Mouse (Mus musculus) neural tube, embryonic 11.5 days (tissue): ENCODE data around the gene Sec14l4. TPM values are rescaled to one million over a fixed set of nuclear protein-coding genes. Genes with fewer than 3 reads are reported as not detected.
"Not testable (repeated sequence)": the region's sequence is repeated elsewhere in the genome, so short reads cannot be mapped to it uniquely, and the experiment has no call there.

Experiments used
- ATAC-seq: fragments of 200-750 bp; cut with Nextera tagmentation; 2 replicates; pipeline ENCODE4 v1.8.0; 2017; ENCODE audit warnings: moderate number of reproducible peaks, mild to moderate bottlenecking, moderate TSS enrichment, moderate library complexity; ENCODE audit not compliant: insufficient read depth, low FRiP score, low TSS enrichment
- DNase-seq: peaks from one replicate; pipeline ENCODE4 v3.0.0-alpha.2; 2015; ENCODE audit warnings: low spot score
- H3K27ac ChIP-seq: fragments of 300-500 bp; sonication (generic); 2 replicates; pipeline ENCODE4 v1.5.1; 2014; ENCODE audit warnings: low read depth, mild to moderate bottlenecking, low read length
- H3K27me3 ChIP-seq: fragments of 300-500 bp; sonication (generic); 2 replicates; pipeline ENCODE4 v1.6.1; 2014; ENCODE audit warnings: mild to moderate bottlenecking, low read length, mixed read lengths; ENCODE audit not compliant: control insufficient read depth, insufficient read depth
- H3K36me3 ChIP-seq: fragments of 300-500 bp; sonication (generic); 2 replicates; pipeline ENCODE4 v1.6.1; 2014; ENCODE audit warnings: mild to moderate bottlenecking, low read length, moderate library complexity, mixed read lengths; ENCODE audit not compliant: control insufficient read depth, insufficient read depth
- H3K4me1 ChIP-seq: fragments of 300-500 bp; sonication (generic); 2 replicates; pipeline ENCODE4 v1.6.1; 2014; ENCODE audit warnings: low read length, mixed read lengths; ENCODE audit not compliant: control insufficient read depth, insufficient read depth
- H3K4me2 ChIP-seq: fragments of 300-500 bp; sonication (generic); 2 replicates; pipeline ENCODE4 v1.6.1; 2014; ENCODE audit warnings: low read depth, mild to moderate bottlenecking, moderate library complexity
- H3K4me3 ChIP-seq: fragments of 300-500 bp; sonication (generic); 2 replicates; pipeline ENCODE4 v1.5.1; 2014; ENCODE audit warnings: low read depth, low read length
- H3K9ac ChIP-seq: fragments of 300-500 bp; sonication (generic); 2 replicates; pipeline ENCODE4 v1.6.1; 2014; ENCODE audit warnings: mild to moderate bottlenecking, low read length
- H3K9me3 ChIP-seq: fragments of 300-500 bp; sonication (generic); 2 replicates; pipeline ENCODE4 v1.6.1; 2016; ENCODE audit warnings: low read length; ENCODE audit not compliant: control insufficient read depth
- WGBS: fragments of 180-500 bp; shearing (Covaris S2); extraction: QIAGEN DNeasy Blood & Tissue Kit; methylation state at CpG from one replicate; pipeline ENCODE4 v1.1.7; 2014; 5-methylcytosine and 5-hydroxymethylcytosine counted together
- polyA plus RNA-seq: library from polyadenylated mRNA; unstranded; fragments of >200 nt; fragmentation: Nextera tagmentation; extraction: Ambion mirVana; gene quantifications from 2 replicates; pipeline ENCODE4 v1.2.1, GENCODE M21; 2014

Gene Sec14l4
- polyA plus RNA-seq, 1 experiment from 2014 or later: not detected

- H3K27me3 ChIP-seq, H3K4me1 ChIP-seq, DNase-seq, H3K4me2 ChIP-seq, ATAC-seq, H3K9ac ChIP-seq, H3K36me3 ChIP-seq, H3K27ac ChIP-seq, H3K4me3 ChIP-seq, H3K9me3 ChIP-seq: not testable (repeated sequence)
- WGBS: 90% methylated on average over 14 of the region's 14 CpGs
These were observed 15.5 kb upstream of the Sec14l4 start for GRCm38 (mm10) chr11:4015796-4016195.

DNA sequence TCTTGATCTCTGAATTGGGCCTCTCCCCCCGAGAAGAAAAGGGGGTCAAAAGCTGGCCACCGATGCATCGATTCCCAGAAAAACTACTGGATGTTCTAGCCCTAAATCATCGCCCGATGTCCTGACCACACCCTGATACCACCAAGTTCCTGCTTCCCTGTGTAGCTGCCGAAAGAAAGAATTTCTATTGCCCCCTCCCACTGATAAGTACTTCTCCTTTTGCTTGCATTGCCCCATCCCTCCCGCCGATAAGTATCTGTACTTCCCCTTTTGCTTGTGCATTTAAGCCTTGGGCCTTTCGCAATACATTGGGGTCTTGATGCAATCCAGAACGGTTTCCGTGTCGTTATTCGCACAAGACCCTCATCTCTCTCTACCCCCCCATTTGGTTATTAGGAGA lies 9.2 kb upstream of the Sec14l4 start:
- not testable (repeated sequence) for H3K27ac ChIP-seq, H3K36me3 ChIP-seq, H3K4me3 ChIP-seq, ATAC-seq, H3K27me3 ChIP-seq, H3K9ac ChIP-seq, H3K9me3 ChIP-seq, DNase-seq, H3K4me1 ChIP-seq, H3K4me2 ChIP-seq
- 94% methylated on average over 13 of the region's 13 CpGs for WGBS

DNA sequence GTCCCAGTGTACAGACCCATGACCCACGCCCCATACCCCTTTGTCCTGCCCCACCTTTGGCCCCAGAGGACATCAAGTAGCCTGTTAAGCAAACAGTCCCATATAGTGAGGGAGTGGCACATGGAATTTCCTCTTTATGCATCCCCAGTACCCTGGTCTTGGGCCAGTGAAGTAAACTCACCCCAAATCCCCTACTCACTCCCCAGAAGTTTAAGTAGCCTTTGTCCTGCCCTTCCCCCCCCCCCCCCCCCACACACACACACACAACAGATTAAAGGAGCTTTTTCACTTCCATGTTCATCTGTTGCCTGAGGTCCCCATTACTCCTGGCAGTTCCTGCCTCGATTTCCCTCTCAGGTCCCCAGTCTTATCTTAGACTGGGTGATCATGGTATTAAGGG lies 7.9 kb upstream of the Sec14l4 start:
- H3K4me3 ChIP-seq: no peak overlapping the region
- 75% methylated on average over 2 of the region's 2 CpGs for WGBS
- no peaks in the 10 kb centered on the region for H3K9me3 ChIP-seq
- H3K27me3 ChIP-seq: no peaks in the 10 kb centered on the region
- no peaks in the 10 kb centered on the region for H3K4me1 ChIP-seq
- H3K27ac ChIP-seq: no peak overlapping the region
- no peak overlapping the region for H3K9ac ChIP-seq
- no peak overlapping the region for H3K4me2 ChIP-seq
- ATAC-seq: no peak
- DNase-seq: no peak
- no peaks in the 10 kb centered on the region for H3K36me3 ChIP-seq

DNA sequence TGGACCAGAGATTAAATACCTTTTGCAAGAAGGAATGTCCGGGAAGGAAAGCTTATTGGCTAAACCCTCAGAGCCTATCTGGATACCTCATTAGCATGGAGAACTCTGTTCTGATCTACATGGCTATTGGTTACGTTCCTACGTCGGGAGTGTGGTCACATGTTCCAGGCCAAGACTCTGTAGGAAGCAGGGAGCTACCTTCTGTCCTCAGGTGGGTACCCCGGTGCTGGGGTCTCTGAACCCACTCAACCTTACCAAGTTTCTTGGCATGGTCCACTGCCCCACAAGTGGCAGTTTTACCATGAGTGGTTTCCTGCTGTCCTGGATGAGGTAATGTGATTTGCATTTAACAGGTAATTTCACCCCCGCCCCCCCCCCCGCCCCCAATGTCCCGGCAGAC lies 4.2 kb upstream of the Sec14l4 start:
- Histone ChIP-seq H3K9me3 (no peaks in the 10 kb centered on the region), H3K4me2 (no peak overlapping the region), H3K27ac (no peak overlapping the region), H3K4me3 (no peak overlapping the region), H3K36me3 (no peaks in the 10 kb centered on the region), H3K27me3 (no peaks in the 10 kb centered on the region), H3K9ac (no peak overlapping the region), H3K4me1 (no peaks in the 10 kb centered on the region)
- DNase-seq (no peak), ATAC-seq (no peak)
- 82% methylated on average over 8 of the region's 8 CpGs for WGBS

GRCm38 (mm10) chr11:4027561-4028334 lies 3.5 kb upstream of the Sec14l4 start:
- ATAC-seq: no peak
- no peaks in the 10 kb centered on the region for H3K4me1 ChIP-seq
- 78% methylated on average over 9 of the region's 9 CpGs for WGBS
- DNase-seq: no peak
- H3K9ac ChIP-seq: no peak overlapping the region
- no peaks in the 10 kb centered on the region for H3K9me3 ChIP-seq
- no peak overlapping the region for H3K4me3 ChIP-seq
- no peak overlapping the region for H3K4me2 ChIP-seq
- H3K36me3 ChIP-seq: no peaks in the 10 kb centered on the region
- no peak overlapping the region for H3K27ac ChIP-seq
- H3K27me3 ChIP-seq: no peaks in the 10 kb centered on the region

DNA sequence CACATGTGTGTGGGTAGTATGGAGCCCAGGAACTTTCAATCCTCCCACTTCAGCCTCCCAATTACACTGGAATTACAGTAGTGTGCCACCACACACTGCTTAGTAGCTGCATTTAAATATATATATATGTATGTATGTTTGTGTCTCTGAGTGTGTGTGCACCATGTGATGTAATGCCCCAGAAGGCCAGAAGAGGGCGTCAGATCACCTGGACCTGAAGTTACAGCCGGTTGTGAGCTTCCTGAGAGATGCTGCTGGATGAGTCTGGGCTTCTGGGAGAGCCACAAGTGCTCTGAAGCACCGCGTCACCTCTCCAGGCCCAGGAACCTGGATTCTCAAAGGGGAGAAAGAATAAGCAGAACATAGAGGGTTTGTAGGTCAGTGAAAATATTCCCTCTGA lies 1.9 kb upstream of the Sec14l4 start:
- Histone ChIP-seq H3K9ac (no peak overlapping the region), H3K9me3 (no peaks in the 10 kb centered on the region), H3K27ac (no peak overlapping the region), H3K4me1 (no peaks in the 10 kb centered on the region), H3K27me3 (no peaks in the 10 kb centered on the region), H3K36me3 (no peaks in the 10 kb centered on the region), H3K4me2 (no peak overlapping the region), H3K4me3 (no peak overlapping the region)
- DNase-seq (no peak), ATAC-seq (no peak)
- WGBS: 76% methylated on average over 4 of the region's 4 CpGs

- Histone ChIP-seq H3K4me2 (no peak overlapping the region), H3K27me3 (no peaks in the 10 kb centered on the region), H3K36me3 (no peaks in the 10 kb centered on the region), H3K4me1 (no peaks in the 10 kb centered on the region), H3K4me3 (no peak overlapping the region), H3K9ac (no peak overlapping the region), H3K27ac (no peak overlapping the region), H3K9me3 (no peaks in the 10 kb centered on the region)
- ATAC-seq (no peak), DNase-seq (no peak)
- 44% methylated on average over 12 of the region's 12 CpGs for WGBS
These were observed 699 bp downstream of the Sec14l4 start for GRCm38 (mm10) chr11:4031961-4032360.

DNA sequence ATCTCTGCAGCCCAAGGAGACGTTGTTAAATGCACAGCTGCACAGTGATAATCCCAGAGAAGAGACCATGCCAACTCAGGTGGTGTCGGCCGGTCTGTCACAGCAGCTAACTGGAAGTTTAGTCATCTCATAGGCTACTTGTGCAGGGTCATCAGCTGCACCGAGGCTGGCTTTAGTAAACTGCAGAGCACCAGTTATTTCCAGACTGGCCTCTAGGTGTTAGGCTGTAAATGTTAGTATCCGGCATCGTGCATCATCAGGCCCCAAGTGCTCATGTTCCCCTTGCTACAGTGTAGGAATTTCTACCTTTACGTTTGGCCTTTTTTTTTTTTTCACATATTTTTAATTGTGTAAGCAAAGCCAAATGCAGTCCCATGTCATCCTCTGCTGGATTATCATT lies 2.2 kb downstream of the Sec14l4 start:
- no peak overlapping the region for H3K27ac ChIP-seq
- no peak overlapping the region for H3K4me2 ChIP-seq
- no peak overlapping the region for H3K9ac ChIP-seq
- no peak overlapping the region for H3K4me3 ChIP-seq
- ATAC-seq (no peak), DNase-seq (no peak)
- WGBS: 72% methylated on average over 7 of the region's 7 CpGs
- no peaks in the 10 kb centered on the region for H3K27me3 ChIP-seq
- H3K36me3 ChIP-seq: no peaks in the 10 kb centered on the region
- H3K4me1 ChIP-seq: no peaks in the 10 kb centered on the region
- no peaks in the 10 kb centered on the region for H3K9me3 ChIP-seq

- ATAC-seq (no peak), DNase-seq (no peak)
- Histone ChIP-seq H3K4me2 (no peak overlapping the region), H3K4me1 (no peaks in the 10 kb centered on the region), H3K9ac (no peak overlapping the region), H3K9me3 (no peaks in the 10 kb centered on the region), H3K27ac (no peak overlapping the region), H3K27me3 (no peaks in the 10 kb centered on the region), H3K4me3 (no peak overlapping the region), H3K36me3 (no peaks in the 10 kb centered on the region)
- WGBS: 87% methylated on average over 4 of the region's 4 CpGs
These were observed 2.9 kb downstream of the Sec14l4 start for GRCm38 (mm10) chr11:4034169-4034568.
